Mouse (Mus musculus): ENCODE results near the gene Mier1.

Gene Mier1

DNA sequence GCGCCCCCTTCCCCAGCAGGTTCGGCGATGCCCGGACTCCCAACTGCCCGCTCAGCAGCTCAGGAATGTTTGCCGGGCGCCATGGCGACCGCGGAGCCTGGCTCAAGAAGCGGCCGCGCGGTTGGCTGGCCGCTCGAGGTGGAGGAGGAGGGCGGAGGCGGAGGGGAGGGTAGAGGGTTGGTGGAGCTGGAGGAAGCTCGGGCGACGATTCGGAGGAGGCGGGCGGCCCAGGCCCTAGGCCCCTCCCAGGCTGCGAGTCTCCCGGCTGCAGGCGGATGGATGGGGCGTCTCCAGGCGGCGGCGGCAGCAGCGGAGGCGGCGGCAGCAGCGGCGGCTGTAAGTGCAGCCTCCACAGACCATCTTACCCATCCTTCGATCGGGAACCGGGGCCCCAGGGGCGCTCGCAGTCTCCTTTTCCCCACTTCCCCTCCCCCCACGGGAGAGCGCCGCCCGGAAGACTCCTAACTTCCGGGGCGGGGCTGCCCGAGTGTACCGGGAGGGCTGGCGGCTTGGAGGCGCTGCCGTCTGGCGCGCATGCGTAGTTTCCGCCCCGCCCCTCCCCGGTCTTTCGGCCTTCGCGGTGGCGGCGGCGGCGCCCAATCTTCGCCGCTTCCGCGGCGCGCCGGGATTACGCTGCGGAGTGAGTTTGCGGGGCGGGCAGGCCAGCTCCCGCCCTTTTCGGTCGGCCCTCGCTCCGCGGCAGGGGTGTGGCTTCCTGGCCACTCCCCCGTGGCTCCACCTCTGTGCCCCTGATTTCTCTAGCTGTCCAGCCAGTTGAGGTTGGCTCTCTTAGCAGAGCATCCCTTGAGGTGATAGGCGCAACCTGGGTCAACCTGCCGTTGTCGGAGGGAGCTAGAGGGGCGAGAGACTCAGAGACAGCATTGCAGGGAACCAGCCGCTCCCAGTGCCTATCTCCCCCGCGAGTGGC is at the start of gene Mier1, which contains the start of gene Wdr78:
Gene Mier1, plus strand, starts transcription at position 207 of the 928 bp plus-strand sequence.
Gene Wdr78, minus strand, starts transcription at position 372 of the 928 bp plus-strand sequence.
- peak; percentile 95 for DNase-seq (ENCODE audit: extremely low read depth, insufficient read length, low spot score)

DNA sequence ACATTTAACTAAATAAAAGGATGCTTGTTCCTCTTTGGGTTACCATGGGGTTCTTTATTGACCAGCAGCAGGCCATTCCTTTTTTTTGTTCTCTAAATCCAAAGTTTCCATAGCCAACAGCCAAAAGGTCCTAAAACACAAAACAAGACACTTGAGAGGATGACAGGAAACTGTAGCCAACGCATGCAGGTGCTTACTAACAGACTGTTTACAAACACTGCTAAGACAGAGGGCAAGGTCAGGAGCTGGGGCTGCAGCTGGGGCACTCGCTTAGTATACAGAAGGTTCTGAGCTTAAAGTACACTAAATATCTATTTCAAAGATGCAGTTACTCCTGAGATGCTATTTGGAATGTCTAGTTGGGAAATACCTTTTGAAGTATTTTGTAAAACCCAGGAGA is 49.8 kb upstream of the Mier1 start:
- DNase-seq (ENCODE audit: extremely low read depth, insufficient read length, low spot score) = no peak

DNA sequence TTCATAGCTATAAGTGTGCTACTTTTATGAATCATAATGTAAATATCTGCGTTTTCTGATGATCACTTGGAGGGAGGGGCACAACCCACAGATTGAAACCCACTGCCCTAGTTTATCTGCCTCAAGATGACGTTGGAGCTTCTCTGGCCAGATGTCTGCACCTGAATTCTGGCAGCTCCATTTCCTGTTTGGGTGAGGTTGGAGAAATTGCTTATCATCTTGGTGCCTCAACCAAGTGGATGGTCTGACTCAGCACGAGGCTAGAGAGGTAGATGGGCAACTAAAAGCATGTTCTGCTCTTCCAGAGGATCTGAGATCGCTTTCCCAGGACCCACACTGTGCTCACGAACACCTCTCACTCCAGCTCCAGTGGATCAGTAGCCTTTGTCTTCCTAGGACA is 49.2 kb upstream of the Mier1 start:
- DNase-seq (ENCODE audit: extremely low read depth, insufficient read length, low spot score) = no peak

GRCm38 (mm10) chr4:103067906-103068655 is 46.1 kb upstream of the Mier1 start:
- no peak for DNase-seq (ENCODE audit: extremely low read depth, insufficient read length, low spot score)

DNA sequence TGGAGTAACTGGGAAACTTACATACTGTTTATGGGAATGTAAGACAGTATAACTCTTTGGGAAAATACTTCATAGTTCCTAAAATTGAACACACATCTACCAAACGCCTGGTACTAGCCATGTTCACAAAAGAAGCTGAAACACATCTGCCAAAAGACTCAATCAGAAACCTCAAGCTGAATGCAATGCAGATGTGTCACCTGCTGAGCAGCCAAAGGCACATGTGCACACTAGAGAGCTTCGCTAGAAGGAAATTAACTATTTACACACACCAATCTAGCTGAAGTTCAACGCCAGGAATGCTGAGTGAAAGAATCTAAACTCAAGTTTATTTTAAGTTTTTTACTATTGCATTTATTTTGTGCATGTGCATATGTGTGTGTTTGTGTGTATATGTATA is 43.6 kb upstream of the Mier1 start:
- no peak for DNase-seq (ENCODE audit: extremely low read depth, insufficient read length, low spot score)

DNA sequence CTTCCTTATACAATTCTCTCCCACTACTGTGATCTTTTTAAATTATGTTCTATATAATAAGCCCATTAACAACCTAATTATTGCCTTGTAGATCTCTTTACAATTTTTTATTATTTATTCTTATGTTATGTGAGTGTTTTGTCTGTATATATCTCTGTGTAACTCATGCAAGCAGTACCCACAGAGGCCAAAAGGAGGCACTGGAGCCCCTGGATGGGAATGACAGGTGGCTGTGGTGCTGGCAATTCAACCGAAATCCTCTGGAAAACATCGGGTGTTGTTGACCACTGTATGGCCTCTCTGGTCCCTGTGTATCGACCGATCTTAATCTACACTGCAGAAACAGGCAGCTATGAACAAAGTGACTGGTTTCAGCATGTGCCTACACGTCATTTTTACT is 29.0 kb upstream of the Mier1 start:
- DNase-seq (ENCODE audit: extremely low read depth, insufficient read length, low spot score) = no peak

GRCm38 (mm10) chr4:103095921-103096320 is 18.3 kb upstream of the Mier1 start:
- DNase-seq (ENCODE audit: extremely low read depth, insufficient read length, low spot score) = no peak

GRCm38 (mm10) chr4:103098532-103098931 is 15.7 kb upstream of the Mier1 start:
- DNase-seq (ENCODE audit: extremely low read depth, insufficient read length, low spot score) = no peak

DNA sequence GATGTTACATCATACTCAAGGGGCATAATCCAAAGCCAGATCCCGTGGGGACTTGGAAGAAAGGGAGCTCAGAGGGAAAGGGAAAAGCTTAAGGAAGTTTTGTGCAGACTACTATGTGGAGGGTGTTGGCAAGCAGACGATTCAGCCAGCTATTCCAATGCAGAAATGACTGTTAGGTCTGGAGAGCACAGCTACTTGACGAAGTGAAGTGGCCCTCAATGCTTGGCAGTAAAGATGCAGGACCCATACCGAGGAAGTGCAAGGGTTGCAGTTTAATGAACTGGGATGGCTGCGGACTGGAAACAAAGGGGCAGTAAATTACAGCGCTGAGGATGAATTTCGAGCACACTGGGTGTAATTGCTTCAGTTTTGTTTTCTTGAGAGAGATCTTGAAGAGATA is 1.5 kb upstream of the Mier1 start:
- no peak for DNase-seq (ENCODE audit: extremely low read depth, insufficient read length, low spot score)

DNA sequence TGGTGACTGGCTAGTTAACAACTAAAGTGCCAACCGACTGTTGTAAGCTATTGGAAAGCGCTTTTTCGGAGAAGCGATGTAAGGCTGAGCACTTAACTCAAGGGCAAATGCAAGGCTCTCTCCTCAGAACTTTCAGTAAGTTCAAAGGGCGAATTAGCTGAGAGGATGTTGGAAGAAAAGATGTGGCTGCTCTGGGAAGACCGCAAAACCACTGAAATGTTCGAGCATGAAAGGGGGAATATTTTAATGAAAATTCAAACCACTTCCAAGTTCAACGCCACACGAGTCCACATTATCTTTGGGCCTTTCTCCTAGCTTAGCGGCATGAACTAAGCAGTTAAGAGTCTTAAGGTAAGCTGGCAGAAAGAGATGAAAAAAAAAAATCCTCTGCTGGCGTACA is 788 bp upstream of the Mier1 start:
- DNase-seq (ENCODE audit: extremely low read depth, insufficient read length, low spot score) = no peak

GRCm38 (mm10) chr4:103118888-103119228 is 4.7 kb downstream of the Mier1 start:
- no peak for DNase-seq (ENCODE audit: extremely low read depth, insufficient read length, low spot score)

DNA sequence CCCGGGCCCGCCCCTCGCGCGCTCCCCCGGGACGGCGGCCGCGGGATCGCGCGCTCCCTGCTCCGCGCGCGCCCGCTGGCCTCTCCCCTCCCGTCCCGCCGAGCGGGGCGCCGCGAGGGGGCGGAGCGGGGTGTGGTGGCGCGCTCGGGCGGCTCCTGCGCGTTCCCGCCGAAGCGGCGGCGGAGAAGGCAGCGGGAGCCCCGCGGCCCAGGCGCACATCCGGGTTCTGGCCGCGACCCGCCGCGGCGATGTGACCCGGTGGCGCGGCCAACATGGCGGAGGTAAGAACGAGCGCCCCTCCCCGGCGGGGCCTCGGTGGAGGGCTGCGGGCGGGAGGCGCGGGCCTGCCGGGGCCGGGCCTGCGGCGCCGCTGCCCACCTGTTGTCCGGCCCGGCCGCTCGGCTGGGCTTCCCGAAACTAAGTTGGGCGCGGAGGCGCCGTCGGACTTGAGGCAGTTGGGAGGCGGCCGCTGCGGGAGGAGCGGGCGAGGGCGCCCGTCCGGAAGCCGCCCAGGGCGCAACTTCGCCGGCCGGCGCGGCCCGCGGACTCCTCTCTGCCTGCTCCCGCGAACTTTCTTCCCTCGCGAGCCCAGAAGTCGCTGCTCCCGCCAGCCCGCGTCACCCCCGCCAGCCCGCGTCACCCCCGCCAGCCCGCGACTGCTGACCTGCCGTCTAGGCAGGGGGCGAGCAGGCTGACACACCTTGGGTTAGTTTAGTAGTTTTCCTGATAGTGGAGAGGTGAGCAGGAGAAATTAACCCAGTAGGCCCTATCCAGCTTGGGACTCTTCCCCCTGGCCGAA is 5.2 kb downstream of the Mier1 start:
- peak; percentile 78 for DNase-seq (ENCODE audit: extremely low read depth, insufficient read length, low spot score)

- no peak for DNase-seq (ENCODE audit: extremely low read depth, insufficient read length, low spot score)
These were observed 5.8 kb downstream of the Mier1 start for GRCm38 (mm10) chr4:103120028-103120384.

- DNase-seq (ENCODE audit: extremely low read depth, insufficient read length, low spot score) = no peak
These were observed 6.2 kb downstream of the Mier1 start for GRCm38 (mm10) chr4:103120395-103120794.

DNA sequence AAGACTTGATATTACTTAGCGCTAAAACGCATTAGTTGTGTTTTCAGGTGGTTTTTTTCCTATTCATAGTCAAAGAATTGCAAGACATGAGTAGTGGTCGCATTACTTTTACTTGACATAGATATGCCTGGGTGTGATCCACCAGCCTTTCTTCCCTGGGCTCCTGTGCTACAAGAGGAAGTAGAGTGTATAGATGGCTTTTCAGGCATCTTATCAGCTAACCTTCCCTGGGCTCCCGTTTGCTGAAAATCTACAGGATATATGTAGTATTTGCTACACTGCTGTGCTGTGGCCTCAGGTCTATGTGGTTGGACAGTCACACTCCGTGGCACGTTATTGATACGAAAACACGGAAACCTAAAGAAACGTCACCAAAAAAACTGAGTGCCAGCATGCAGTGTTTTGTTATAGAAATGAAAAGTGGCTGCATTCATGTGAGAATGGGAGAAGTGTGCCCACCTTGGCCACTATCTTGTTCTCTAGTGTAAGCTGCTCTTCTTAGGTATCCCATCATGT is 6.7 kb downstream of the Mier1 start:
- no peak for DNase-seq (ENCODE audit: extremely low read depth, insufficient read length, low spot score)

GRCm38 (mm10) chr4:103123086-103123485 is 8.9 kb downstream of the Mier1 start:
- no peak for DNase-seq (ENCODE audit: extremely low read depth, insufficient read length, low spot score)

GRCm38 (mm10) chr4:103123606-103124005 is 9.4 kb downstream of the Mier1 start:
- no peak for DNase-seq (ENCODE audit: extremely low read depth, insufficient read length, low spot score)

GRCm38 (mm10) chr4:103126533-103126932 is 12.3 kb downstream of the Mier1 start:
- DNase-seq (ENCODE audit: extremely low read depth, insufficient read length, low spot score) = no peak

DNA sequence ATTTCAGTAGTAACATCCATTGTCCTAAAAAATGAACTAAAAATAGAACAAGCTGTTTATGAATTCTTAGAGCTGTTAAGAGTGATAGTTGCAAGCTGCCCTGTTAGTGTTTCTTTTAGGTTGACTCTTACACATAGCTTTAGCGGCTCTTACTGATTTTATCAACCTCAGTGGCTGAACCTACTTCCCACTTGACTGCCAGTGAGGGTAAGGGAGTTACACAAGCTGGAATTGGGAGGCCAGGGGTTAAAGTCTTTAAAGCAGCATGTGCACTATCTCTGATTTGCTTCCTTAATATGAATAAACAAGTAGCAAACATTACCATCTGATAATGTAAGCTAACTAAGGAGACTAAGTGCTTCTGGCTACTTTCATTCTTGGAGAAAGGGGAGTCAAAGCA is 22.8 kb downstream of the Mier1 start:
- no peak for DNase-seq (ENCODE audit: extremely low read depth, insufficient read length, low spot score)

DNA sequence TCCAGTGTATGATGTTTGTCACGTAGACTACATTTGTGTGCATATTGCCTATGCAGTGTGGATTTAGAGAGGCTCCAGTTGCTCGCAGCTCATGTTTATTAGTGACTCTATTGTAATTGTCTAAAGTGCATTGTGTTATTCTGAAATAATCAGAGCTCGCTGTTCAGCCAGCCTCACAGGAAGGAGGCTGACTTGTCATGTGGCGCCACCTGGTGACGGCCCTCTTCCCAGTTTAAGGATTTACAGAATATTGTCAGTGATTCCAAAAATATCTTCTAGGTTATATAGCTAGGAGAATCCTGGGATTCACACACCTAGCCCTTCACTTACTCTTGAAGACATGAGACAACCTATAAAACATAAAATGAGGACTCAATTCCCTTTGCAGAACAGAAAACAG is 32.1 kb downstream of the Mier1 start:
- DNase-seq (ENCODE audit: extremely low read depth, insufficient read length, low spot score) = no peak

GRCm38 (mm10) chr4:103151946-103152345 is 37.8 kb downstream of the Mier1 start:
- DNase-seq (ENCODE audit: extremely low read depth, insufficient read length, low spot score) = no peak
